Mouse (Mus musculus): ENCODE measurements around the gene Nelfa.
"Not testable (repeated sequence)": the region's sequence is repeated elsewhere in the genome, so short reads cannot be mapped to it uniquely, and the experiment has no call there.

The Nelfa gene

GRCm38 (mm10) chr5:33936120-33936707, at the start of gene Nelfa:
Gene Nelfa, minus strand, starts transcription at chr5:33936413.
- DNase-seq (ENCODE audit: inconsistent age in 2 of 2, low spot score in 1 of 2) = peak; percentile 99

GRCm38 (mm10) chr5:33983309-33984121, 47.3 kb upstream of the Nelfa start, which contains the start of gene Gm1673:
Gene Gm1673, plus strand, starts transcription at chr5:33983433.
- DNase-seq (ENCODE audit: inconsistent age in 2 of 2, low spot score in 1 of 2) = peak; percentile 92 to 95

- DNase-seq (ENCODE audit: inconsistent age in 2 of 2, low spot score in 1 of 2) = peak; percentile 45 to 78
Measured at GRCm38 (mm10) chr5:33982731-33983259, 46.6 kb upstream of the Nelfa start.

- no peak for DNase-seq (ENCODE audit: inconsistent age in 2 of 2, low spot score in 1 of 2)
Measured at GRCm38 (mm10) chr5:33976267-33976666, 40.1 kb upstream of the Nelfa start.

- DNase-seq (ENCODE audit: inconsistent age in 2 of 2, low spot score in 1 of 2) = no peak
Measured at GRCm38 (mm10) chr5:33974736-33975135, 38.5 kb upstream of the Nelfa start.

GRCm38 (mm10) chr5:33959382-33959781, 23.2 kb upstream of the Nelfa start:
- peak; percentile 54 to 81 for DNase-seq (ENCODE audit: inconsistent age in 2 of 2, low spot score in 1 of 2)

- peak; percentile 85 to 88 for DNase-seq (ENCODE audit: inconsistent age in 2 of 2, low spot score in 1 of 2)
Measured at GRCm38 (mm10) chr5:33955868-33956267, 19.7 kb upstream of the Nelfa start.

- peak; percentile 81 to 91 for DNase-seq (ENCODE audit: inconsistent age in 2 of 2, low spot score in 1 of 2)
Measured at GRCm38 (mm10) chr5:33954354-33954753, 18.1 kb upstream of the Nelfa start.

GRCm38 (mm10) chr5:33953471-33954185, 17.4 kb upstream of the Nelfa start:
- no peak for DNase-seq (ENCODE audit: inconsistent age in 2 of 2, low spot score in 1 of 2)

- no peak for DNase-seq (ENCODE audit: inconsistent age in 2 of 2, low spot score in 1 of 2)
Measured at GRCm38 (mm10) chr5:33948314-33948713, 12.1 kb upstream of the Nelfa start.

GRCm38 (mm10) chr5:33947035-33947434, 10.8 kb upstream of the Nelfa start:
- not testable (repeated sequence) for DNase-seq (ENCODE audit: inconsistent age in 2 of 2, low spot score in 1 of 2)

- peak in 1 of 2 experiments; percentile 45 for DNase-seq (ENCODE audit: inconsistent age in 2 of 2, low spot score in 1 of 2)
Measured at GRCm38 (mm10) chr5:33938448-33938847, 2.2 kb upstream of the Nelfa start.

GRCm38 (mm10) chr5:33937230-33937629, 1.0 kb upstream of the Nelfa start:
- peak in 1 of 2 experiments; percentile 24 for DNase-seq (ENCODE audit: inconsistent age in 2 of 2, low spot score in 1 of 2)

GRCm38 (mm10) chr5:33935700-33936111, 507 bp downstream of the Nelfa start:
- DNase-seq (ENCODE audit: inconsistent age in 2 of 2, low spot score in 1 of 2) = no peak

GRCm38 (mm10) chr5:33934877-33935276, 1.3 kb downstream of the Nelfa start:
- no peak for DNase-seq (ENCODE audit: inconsistent age in 2 of 2, low spot score in 1 of 2)

- peak in 1 of 2 experiments; percentile 29 for DNase-seq (ENCODE audit: inconsistent age in 2 of 2, low spot score in 1 of 2)
Measured at GRCm38 (mm10) chr5:33934081-33934480, 2.1 kb downstream of the Nelfa start.

- no peak for DNase-seq (ENCODE audit: inconsistent age in 2 of 2, low spot score in 1 of 2)
Measured at GRCm38 (mm10) chr5:33932413-33932812, 3.8 kb downstream of the Nelfa start.

- peak in 1 of 2 experiments; percentile 39 for DNase-seq (ENCODE audit: inconsistent age in 2 of 2, low spot score in 1 of 2)
Measured at GRCm38 (mm10) chr5:33926170-33926569, 10.0 kb downstream of the Nelfa start.

- no peak for DNase-seq (ENCODE audit: inconsistent age in 2 of 2, low spot score in 1 of 2)
Measured at GRCm38 (mm10) chr5:33922566-33922965, 13.6 kb downstream of the Nelfa start.

- DNase-seq (ENCODE audit: inconsistent age in 2 of 2, low spot score in 1 of 2) = no peak
Measured at GRCm38 (mm10) chr5:33921486-33922235, 14.6 kb downstream of the Nelfa start.

- no peak for DNase-seq (ENCODE audit: inconsistent age in 2 of 2, low spot score in 1 of 2)
Measured at GRCm38 (mm10) chr5:33920924-33921323, 15.3 kb downstream of the Nelfa start.
